Mouse (Mus musculus) E14TG2a.4 (cell line): ENCODE results near the gene Ubqlnl.

Experiments used
- H3K27me3 ChIP-seq: 2 replicates; pipeline ENCODE4 v1.6.1; 2014; ENCODE audit warnings: low read length, control low read depth; ENCODE audit not compliant: insufficient read depth
- H3K36me3 ChIP-seq: 2 replicates; pipeline ENCODE4 v1.6.1; 2014; ENCODE audit warnings: low read length, control low read depth; ENCODE audit not compliant: insufficient read depth
- H3K4me1 ChIP-seq: replicated peaks from 2 replicates; pipeline ENCODE4 v1.6.1; 2014; ENCODE audit warnings: low read depth, low read length, control low read depth
- H3K4me3 ChIP-seq: replicated peaks from 2 replicates; pipeline ENCODE4 v1.5.1; 2014; ENCODE audit warnings: mild to moderate bottlenecking, low read length
- H3K9me3 ChIP-seq: 2 replicates; pipeline ENCODE4 v1.6.1; 2014; ENCODE audit warnings: low read length, control low read depth
- CTCF ChIP-seq: conservative IDR thresholded peaks from 2 replicates; pipeline ENCODE4 v1.5.1; 2014; ENCODE audit warnings: low read length
- NANOG ChIP-seq: IDR thresholded peaks from 2 replicates; pipeline ENCODE4 v1.6.1; 2014; ENCODE audit warnings: borderline replicate concordance, low read length, mixed read lengths
- POU5F1 ChIP-seq: IDR thresholded peaks from 2 replicates; pipeline ENCODE4 v1.6.1; 2014; ENCODE audit warnings: low read length, borderline replicate concordance

Ubqlnl gene

DNA sequence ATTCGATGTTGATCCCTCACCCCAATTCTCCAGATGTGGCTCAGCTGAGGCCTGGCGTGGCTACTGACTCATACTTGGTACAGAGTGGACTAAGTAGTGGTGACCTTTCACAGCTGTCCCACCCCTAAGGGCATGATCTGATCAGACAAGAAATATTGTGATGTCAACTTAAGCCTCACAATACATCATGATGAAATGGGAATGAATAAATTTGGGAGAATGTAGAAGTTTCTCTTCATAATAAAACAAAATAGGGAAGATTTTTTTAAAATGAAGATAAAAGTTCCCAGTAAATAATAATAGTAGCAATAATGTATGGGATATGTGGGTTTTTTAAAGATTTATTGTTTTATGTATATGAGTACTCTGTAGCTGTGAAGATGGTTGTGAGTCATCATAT, at the start of gene Ubqlnl:
TSS of gene Ubqlnl (minus strand) at position 101 of the 400 bp plus-strand sequence.
- TF ChIP-seq NANOG (no peak), CTCF (no peak), POU5F1 (no peak)
- no peaks in the 10 kb centered on the region; the same call in none of the 2 replicates for H3K9me3 ChIP-seq
- H3K27me3 ChIP-seq: no peaks in the 10 kb centered on the region
- H3K4me3 ChIP-seq: no peak within 1 kb of the TSS
- no peaks in the 10 kb centered on the region for H3K36me3 ChIP-seq
- no peaks in the 10 kb centered on the region for H3K4me1 ChIP-seq

- Histone ChIP-seq H3K9me3 (no peaks in the 10 kb centered on the region), H3K27me3 (0 out of 2 replicates have a peak, but pooled peaks cover 12% of the 10 kb centered on the region), H3K4me1 (0 out of 2 replicates have a peak, but pooled peaks cover 3% of the 10 kb centered on the region), H3K4me3 (no peak overlapping the region), H3K36me3 (no peaks in the 10 kb centered on the region)
- peak; percentile 97 for TF ChIP-seq CTCF
- TF ChIP-seq NANOG: no peak
Observed at GRCm38 (mm10) chr7:104199822-104200221, 49.5 kb upstream of the Ubqlnl start.

- Histone ChIP-seq H3K27me3 (0 out of 2 replicates have a peak, but pooled peaks cover 7% of the 10 kb centered on the region), H3K4me1 (no peaks in the 10 kb centered on the region), H3K9me3 (no peaks in the 10 kb centered on the region), H3K36me3 (no peaks in the 10 kb centered on the region), H3K4me3 (no peak within 1 kb of the TSS)
- no peak for TF ChIP-seq POU5F1
- TF ChIP-seq CTCF: no peak
- no peak for TF ChIP-seq NANOG
Observed at GRCm38 (mm10) chr7:104195885-104196284, 45.5 kb upstream of the Ubqlnl start, which contains the start of gene Olfr649. Gene Olfr649, minus strand, starts transcription at chr7:104195985.

GRCm38 (mm10) chr7:104191275-104191674, 40.9 kb upstream of the Ubqlnl start:
- Histone ChIP-seq H3K36me3 (no peaks in the 10 kb centered on the region), H3K4me1 (no peaks in the 10 kb centered on the region), H3K27me3 (0 out of 2 replicates have a peak, but pooled peaks cover 5% of the 10 kb centered on the region), H3K9me3 (no peaks in the 10 kb centered on the region), H3K4me3 (no peak overlapping the region)
- no peak for TF ChIP-seq POU5F1
- TF ChIP-seq CTCF: no peak
- no peak for TF ChIP-seq NANOG

DNA sequence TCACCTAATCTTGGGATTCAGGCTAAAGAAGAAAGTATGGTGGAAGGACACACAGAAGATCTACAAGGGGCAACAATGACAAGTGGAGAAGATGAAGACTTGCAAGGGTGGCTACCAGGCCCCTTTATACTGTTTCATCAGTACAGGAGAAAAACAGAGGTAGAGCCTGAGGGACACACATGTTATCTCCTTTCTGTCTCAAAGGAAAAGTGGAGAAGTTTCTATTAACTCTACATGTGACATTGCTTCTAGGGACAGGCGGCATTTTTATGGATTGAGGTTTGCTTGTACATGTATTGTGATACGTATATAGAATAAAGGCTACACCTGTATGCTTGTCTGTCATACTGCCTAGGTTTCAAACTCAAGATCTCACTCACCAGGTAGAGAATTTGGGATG, 32.9 kb upstream of the Ubqlnl start, which contains the start of gene Olfr648:
TSS of gene Olfr648 (minus strand) at position 101 of the 400 bp plus-strand sequence.
- Histone ChIP-seq H3K27me3 (no peaks in the 10 kb centered on the region), H3K4me1 (no peaks in the 10 kb centered on the region), H3K36me3 (no peaks in the 10 kb centered on the region), H3K9me3 (peaks cover 15% of the 10 kb centered on the region; the same call in 1 of the 2 replicates), H3K4me3 (no peak within 1 kb of the TSS)
- TF ChIP-seq NANOG (no peak), CTCF (no peak), POU5F1 (no peak)

DNA sequence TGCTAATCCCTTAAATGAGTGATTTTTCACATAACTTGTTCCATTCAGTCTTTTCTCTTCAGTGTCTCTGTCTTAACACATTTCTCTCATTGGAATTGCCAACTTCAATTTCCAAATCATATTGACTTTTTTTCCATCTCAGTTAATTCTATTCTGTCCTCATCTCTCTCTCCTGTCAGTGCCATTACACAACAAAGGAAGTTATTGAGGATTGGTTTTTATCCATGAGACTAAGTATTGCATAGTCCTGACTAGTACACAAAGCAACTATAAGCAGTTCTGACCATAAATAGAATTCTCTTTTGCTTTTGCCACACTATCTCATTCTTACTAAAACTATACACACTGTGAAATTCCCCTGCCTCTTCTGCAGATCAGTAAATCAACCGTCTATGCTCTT, 28.7 kb upstream of the Ubqlnl start:
- H3K4me1 ChIP-seq: no peaks in the 10 kb centered on the region
- no peak for TF ChIP-seq POU5F1
- no peak for TF ChIP-seq NANOG
- TF ChIP-seq CTCF: no peak
- no peak overlapping the region for H3K4me3 ChIP-seq
- H3K27me3 ChIP-seq: no peaks in the 10 kb centered on the region
- H3K36me3 ChIP-seq: no peaks in the 10 kb centered on the region
- peaks cover 15% of the 10 kb centered on the region; the same call in 1 of the 2 replicates for H3K9me3 ChIP-seq

DNA sequence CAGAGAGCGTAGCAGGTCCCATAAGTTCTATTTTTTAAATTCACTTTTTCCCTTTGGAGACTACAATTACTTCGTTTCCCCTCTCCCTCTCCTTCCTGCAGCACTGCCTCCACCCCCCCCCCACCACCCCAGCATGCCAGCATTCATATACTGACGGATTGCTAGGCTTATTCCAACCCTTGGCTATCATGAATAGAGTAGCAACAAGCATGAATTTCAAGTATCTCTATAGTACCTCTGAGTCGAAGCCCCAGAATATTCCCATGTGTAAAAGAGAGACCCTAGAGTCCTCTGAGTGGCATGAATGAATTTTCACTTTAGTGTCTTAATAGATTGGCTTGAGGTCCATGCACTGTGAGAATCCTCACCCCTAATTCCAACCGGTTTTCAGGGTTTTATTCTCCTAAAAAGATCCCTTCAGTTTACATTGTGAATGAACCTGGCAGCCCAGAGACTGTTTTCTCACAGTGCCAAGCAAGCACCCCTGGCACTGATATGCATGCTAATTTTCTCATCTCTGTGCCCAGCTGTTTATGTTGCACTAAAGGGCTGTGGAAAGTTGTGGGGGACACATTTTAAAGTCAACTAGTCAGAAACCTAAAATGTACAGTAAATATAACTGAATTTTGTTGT, 28.2 kb upstream of the Ubqlnl start:
- Histone ChIP-seq H3K4me1 (no peaks in the 10 kb centered on the region), H3K4me3 (no peak overlapping the region), H3K27me3 (no peaks in the 10 kb centered on the region), H3K36me3 (no peaks in the 10 kb centered on the region), H3K9me3 (peaks cover 15% of the 10 kb centered on the region; the same call in 1 of the 2 replicates)
- TF ChIP-seq NANOG: no peak
- no peak for TF ChIP-seq CTCF
- no peak for TF ChIP-seq POU5F1

DNA sequence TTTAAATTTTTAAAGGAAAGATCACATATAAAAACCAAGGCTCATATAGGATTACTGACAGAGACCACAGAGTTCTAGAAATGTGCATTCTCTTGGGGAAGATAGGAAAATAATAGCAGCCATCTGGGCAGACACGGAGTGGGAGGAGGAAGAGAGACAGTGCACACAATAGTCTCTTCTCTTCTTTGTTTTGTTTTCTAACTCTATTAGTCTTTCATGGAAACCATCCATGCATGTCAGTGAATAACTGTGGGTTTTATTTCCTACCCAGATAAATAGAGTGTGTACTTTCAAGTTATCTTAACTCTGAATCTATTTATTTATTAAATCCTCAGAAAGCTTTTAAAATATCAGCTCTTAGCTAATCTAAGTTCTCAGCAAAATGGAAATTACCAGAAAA, 24.7 kb upstream of the Ubqlnl start:
- no peaks in the 10 kb centered on the region for H3K36me3 ChIP-seq
- no peak for TF ChIP-seq NANOG
- no peaks in the 10 kb centered on the region for H3K9me3 ChIP-seq
- no peaks in the 10 kb centered on the region for H3K4me1 ChIP-seq
- H3K4me3 ChIP-seq: no peak overlapping the region
- no peaks in the 10 kb centered on the region for H3K27me3 ChIP-seq

DNA sequence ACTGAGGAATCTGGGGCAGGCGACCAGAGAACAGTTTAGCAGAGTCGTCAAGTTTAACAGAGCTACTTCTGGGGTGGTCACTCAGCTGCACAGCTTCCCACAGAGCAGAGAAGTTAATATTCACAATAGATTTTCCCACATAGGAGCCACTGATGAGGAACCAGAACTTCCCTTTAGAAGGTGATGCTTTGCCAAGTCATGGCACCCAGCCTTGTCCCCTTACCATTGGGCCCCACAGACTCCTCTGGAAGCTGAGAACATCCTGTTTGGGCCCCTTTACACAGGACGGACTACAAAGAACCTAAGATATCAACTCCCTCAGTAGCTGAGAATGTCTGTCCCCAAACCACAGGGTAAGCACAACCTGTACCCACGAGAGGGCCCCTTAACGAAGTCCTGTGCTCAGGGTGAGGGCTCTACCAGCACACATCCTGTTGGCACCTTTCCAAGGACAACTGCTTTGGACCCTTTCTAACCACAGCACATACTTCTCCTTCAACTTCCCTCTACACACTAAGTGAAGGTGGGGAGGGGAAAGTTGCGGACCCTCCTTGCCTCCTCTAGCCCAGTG, 19.4 kb upstream of the Ubqlnl start:
- no peaks in the 10 kb centered on the region for H3K9me3 ChIP-seq
- H3K27me3 ChIP-seq: no peaks in the 10 kb centered on the region
- H3K4me1 ChIP-seq: no peaks in the 10 kb centered on the region
- H3K36me3 ChIP-seq: no peaks in the 10 kb centered on the region
- no peak for TF ChIP-seq POU5F1
- TF ChIP-seq CTCF: no peak
- no peak for TF ChIP-seq NANOG
- no peak overlapping the region for H3K4me3 ChIP-seq
